Mouse (Mus musculus): Measurements from ENCODE around the gene Foxn3. TPM values are rescaled to one million over a fixed set of nuclear protein-coding genes. Genes with fewer than 3 reads are reported as not detected.

Foxn3 gene
- polyA plus RNA-seq, 1 experiment from 2014 or later: 60.5 TPM

- Histone ChIP-seq H3K9ac (ENCODE audit: low read depth, low read length) (no peak overlapping the region), H3K27me3 (replicated peaks; ENCODE audit: control insufficient read depth, insufficient read depth, low read length) (no peaks in the 10 kb centered on the region), H3K4me1 (ENCODE audit: control insufficient read depth, insufficient read depth, low read depth, low read length) (peaks cover 10% of the 10 kb centered on the region), H3K4me2 (ENCODE audit: low read length) (no peak overlapping the region), H3K9me3 (ENCODE audit: control insufficient read depth, low read length) (no peaks in the 10 kb centered on the region), H3K27ac (ENCODE audit: low read depth, low read length) (peak overlapping the region; percentile 48), H3K4me3 (ENCODE audit: low read length) (no peak overlapping the region), H3K36me3 (ENCODE audit: control insufficient read depth, insufficient read depth, low read length) (no peaks in the 10 kb centered on the region)
- peak; percentile 9; the same call in 1 of the 2 replicates for ATAC-seq
- WGBS: 43% methylated on average over 12 of the region's 12 CpGs
Observed at GRCm38 (mm10) chr12:99162639-99163341, 400.6 kb downstream of the Foxn3 start.

GRCm38 (mm10) chr12:99162188-99162587 is 401.2 kb downstream of the Foxn3 start:
- H3K4me1 ChIP-seq (ENCODE audit: control insufficient read depth, insufficient read depth, low read depth, low read length): peaks cover 10% of the 10 kb centered on the region
- no peaks in the 10 kb centered on the region for H3K9me3 ChIP-seq (ENCODE audit: control insufficient read depth, low read length)
- H3K4me3 ChIP-seq (ENCODE audit: low read length): no peak overlapping the region
- no peaks in the 10 kb centered on the region for H3K27me3 ChIP-seq (replicated peaks; ENCODE audit: control insufficient read depth, insufficient read depth, low read length)
- 57% methylated on average over 10 of the region's 10 CpGs for WGBS
- no peaks in the 10 kb centered on the region for H3K36me3 ChIP-seq (ENCODE audit: control insufficient read depth, insufficient read depth, low read length)
- H3K4me2 ChIP-seq (ENCODE audit: low read length): no peak overlapping the region
- ATAC-seq: peak; percentile 85
- H3K9ac ChIP-seq (ENCODE audit: low read depth, low read length): no peak overlapping the region
- H3K27ac ChIP-seq (ENCODE audit: low read depth, low read length): peak overlapping the region; percentile 48; the same call in 1 of the 2 replicates

GRCm38 (mm10) chr12:99160061-99160460 is 403.3 kb downstream of the Foxn3 start:
- Histone ChIP-seq H3K27ac (ENCODE audit: low read depth, low read length) (no peak overlapping the region), H3K27me3 (replicated peaks; ENCODE audit: control insufficient read depth, insufficient read depth, low read length) (no peaks in the 10 kb centered on the region), H3K9me3 (ENCODE audit: control insufficient read depth, low read length) (no peaks in the 10 kb centered on the region), H3K4me2 (ENCODE audit: low read length) (no peak overlapping the region), H3K36me3 (ENCODE audit: control insufficient read depth, insufficient read depth, low read length) (no peaks in the 10 kb centered on the region), H3K4me1 (ENCODE audit: control insufficient read depth, insufficient read depth, low read depth, low read length) (peaks cover 10% of the 10 kb centered on the region), H3K4me3 (ENCODE audit: low read length) (no peak overlapping the region), H3K9ac (ENCODE audit: low read depth, low read length) (no peak overlapping the region)
- ATAC-seq: no peak
- 73% methylated on average over 8 of the region's 8 CpGs for WGBS

- Histone ChIP-seq H3K27me3 (replicated peaks; ENCODE audit: control insufficient read depth, insufficient read depth, low read length) (no peaks in the 10 kb centered on the region), H3K4me2 (ENCODE audit: low read length) (no peak overlapping the region), H3K9ac (ENCODE audit: low read depth, low read length) (no peak overlapping the region), H3K4me3 (ENCODE audit: low read length) (no peak overlapping the region), H3K27ac (ENCODE audit: low read depth, low read length) (no peak overlapping the region), H3K36me3 (ENCODE audit: control insufficient read depth, insufficient read depth, low read length) (no peaks in the 10 kb centered on the region), H3K9me3 (ENCODE audit: control insufficient read depth, low read length) (no peaks in the 10 kb centered on the region), H3K4me1 (ENCODE audit: control insufficient read depth, insufficient read depth, low read depth, low read length) (peaks cover 7% of the 10 kb centered on the region; the same call in 1 of the 2 replicates)
- 68% methylated on average over 5 of the region's 5 CpGs for WGBS
- no peak for ATAC-seq
Observed at GRCm38 (mm10) chr12:99155904-99156303, 407.5 kb downstream of the Foxn3 start.

GRCm38 (mm10) chr12:99154230-99154629 is 409.2 kb downstream of the Foxn3 start:
- Histone ChIP-seq H3K4me1 (ENCODE audit: control insufficient read depth, insufficient read depth, low read depth, low read length) (peaks cover 7% of the 10 kb centered on the region; the same call in 1 of the 2 replicates), H3K27ac (ENCODE audit: low read depth, low read length) (no peak overlapping the region), H3K9ac (ENCODE audit: low read depth, low read length) (no peak overlapping the region), H3K4me3 (ENCODE audit: low read length) (no peak overlapping the region), H3K4me2 (ENCODE audit: low read length) (no peak overlapping the region), H3K9me3 (ENCODE audit: control insufficient read depth, low read length) (no peaks in the 10 kb centered on the region), H3K36me3 (ENCODE audit: control insufficient read depth, insufficient read depth, low read length) (no peaks in the 10 kb centered on the region), H3K27me3 (replicated peaks; ENCODE audit: control insufficient read depth, insufficient read depth, low read length) (no peaks in the 10 kb centered on the region)
- WGBS: 71% methylated on average over 7 of the region's 7 CpGs
- 0 out of 2 replicates have a peak, but pooled peaks have one; percentile 19 for ATAC-seq

- peaks cover 7% of the 10 kb centered on the region; the same call in 1 of the 2 replicates for H3K4me1 ChIP-seq (ENCODE audit: control insufficient read depth, insufficient read depth, low read depth, low read length)
- H3K36me3 ChIP-seq (ENCODE audit: control insufficient read depth, insufficient read depth, low read length): no peaks in the 10 kb centered on the region
- peak; percentile 78 for ATAC-seq
- no peak overlapping the region for H3K27ac ChIP-seq (ENCODE audit: low read depth, low read length)
- no peak overlapping the region for H3K4me3 ChIP-seq (ENCODE audit: low read length)
- H3K27me3 ChIP-seq (replicated peaks; ENCODE audit: control insufficient read depth, insufficient read depth, low read length): no peaks in the 10 kb centered on the region
- 0 out of 2 replicates have a peak overlapping the region, but pooled peaks have one; percentile 1 for H3K9ac ChIP-seq (ENCODE audit: low read depth, low read length)
- H3K9me3 ChIP-seq (ENCODE audit: control insufficient read depth, low read length): no peaks in the 10 kb centered on the region
- 19% methylated on average over 10 of the region's 10 CpGs for WGBS
- peak overlapping the region; percentile 34 for H3K4me2 ChIP-seq (ENCODE audit: low read length)
Observed at GRCm38 (mm10) chr12:99153664-99154063, 409.7 kb downstream of the Foxn3 start.

- H3K4me1 ChIP-seq (ENCODE audit: control insufficient read depth, insufficient read depth, low read depth, low read length): peaks cover 7% of the 10 kb centered on the region; the same call in 1 of the 2 replicates
- no peak overlapping the region for H3K27ac ChIP-seq (ENCODE audit: low read depth, low read length)
- no peak for ATAC-seq
- WGBS: 57% methylated on average over 4 of the region's 4 CpGs
- no peaks in the 10 kb centered on the region for H3K27me3 ChIP-seq (replicated peaks; ENCODE audit: control insufficient read depth, insufficient read depth, low read length)
- no peak overlapping the region for H3K4me3 ChIP-seq (ENCODE audit: low read length)
- H3K4me2 ChIP-seq (ENCODE audit: low read length): no peak overlapping the region
- no peak overlapping the region for H3K9ac ChIP-seq (ENCODE audit: low read depth, low read length)
- no peaks in the 10 kb centered on the region for H3K36me3 ChIP-seq (ENCODE audit: control insufficient read depth, insufficient read depth, low read length)
- H3K9me3 ChIP-seq (ENCODE audit: control insufficient read depth, low read length): no peaks in the 10 kb centered on the region
Observed at GRCm38 (mm10) chr12:99150126-99150525, 413.3 kb downstream of the Foxn3 start.

- H3K4me3 ChIP-seq (ENCODE audit: low read length): no peak overlapping the region
- H3K4me2 ChIP-seq (ENCODE audit: low read length): no peak overlapping the region
- no peaks in the 10 kb centered on the region for H3K36me3 ChIP-seq (ENCODE audit: control insufficient read depth, insufficient read depth, low read length)
- H3K4me1 ChIP-seq (ENCODE audit: control insufficient read depth, insufficient read depth, low read depth, low read length): peaks cover 7% of the 10 kb centered on the region; the same call in 1 of the 2 replicates
- 95% methylated on average over 6 of the region's 6 CpGs for WGBS
- no peak for ATAC-seq
- H3K27ac ChIP-seq (ENCODE audit: low read depth, low read length): no peak overlapping the region
- no peaks in the 10 kb centered on the region for H3K27me3 ChIP-seq (replicated peaks; ENCODE audit: control insufficient read depth, insufficient read depth, low read length)
- H3K9me3 ChIP-seq (ENCODE audit: control insufficient read depth, low read length): no peaks in the 10 kb centered on the region
- no peak overlapping the region for H3K9ac ChIP-seq (ENCODE audit: low read depth, low read length)
Observed at GRCm38 (mm10) chr12:99149193-99149592, 414.2 kb downstream of the Foxn3 start.
